Mouse (Mus musculus) T-helper 1 cell (primary cell): Measurements from ENCODE around the gene Tspan33.

Experiments
- in situ Hi-C: fragments of 300-600 bp; cut with MboI, MseI; formaldehyde crosslinking; loops from one replicate; pipeline ENCODE4 v1.15.1; 2025; ENCODE audit warnings: high pct_unique_total_duplicates

The Tspan33 gene

GRCm38 (mm10) chr6:29699085-29699745, 5.2 kb downstream of the Tspan33 start:
- in situ Hi-C loops = no loop called here

GRCm38 (mm10) chr6:29701051-29701450, 7.0 kb downstream of the Tspan33 start:
- in situ Hi-C loops = no loop called here

- in situ Hi-C loops = no loop called here
Measured at GRCm38 (mm10) chr6:29702126-29702525, 8.1 kb downstream of the Tspan33 start.

GRCm38 (mm10) chr6:29704143-29704542, 10.1 kb downstream of the Tspan33 start:
- in situ Hi-C loops = no loop called here

GRCm38 (mm10) chr6:29707902-29708301, 13.9 kb downstream of the Tspan33 start:
- in situ Hi-C loops = no loop called here

GRCm38 (mm10) chr6:29711318-29711717, 17.3 kb downstream of the Tspan33 start:
- in situ Hi-C loops = no loop called here

GRCm38 (mm10) chr6:29712011-29712584, 18.1 kb downstream of the Tspan33 start:
- in situ Hi-C loops = no loop called here

GRCm38 (mm10) chr6:29716624-29717365, 22.8 kb downstream of the Tspan33 start:
- in situ Hi-C loops = no loop called here

GRCm38 (mm10) chr6:29717541-29717940, 23.5 kb downstream of the Tspan33 start:
- in situ Hi-C loops = no loop called here

GRCm38 (mm10) chr6:29717952-29718521, 24.0 kb downstream of the Tspan33 start:
- in situ Hi-C loops = no loop called here

GRCm38 (mm10) chr6:29718894-29719329, 24.9 kb downstream of the Tspan33 start:
- in situ Hi-C loops = no loop called here

- in situ Hi-C loops = no loop called here
Measured at GRCm38 (mm10) chr6:29721890-29722289, 27.9 kb downstream of the Tspan33 start.

- in situ Hi-C loops = no loop called here
Measured at GRCm38 (mm10) chr6:29726576-29727200, 32.7 kb downstream of the Tspan33 start.

- in situ Hi-C loops = no loop called here
Measured at GRCm38 (mm10) chr6:29728035-29728434, 34.0 kb downstream of the Tspan33 start.

- in situ Hi-C loops = no loop called here
Measured at GRCm38 (mm10) chr6:29729491-29729890, 35.5 kb downstream of the Tspan33 start.

GRCm38 (mm10) chr6:29735336-29735688, 41.3 kb downstream of the Tspan33 start, which contains the start of gene Smo:
Smo (plus strand) TSS chr6:29735503.
- in situ Hi-C loops = no loop called here

- in situ Hi-C loops = no loop called here
Measured at GRCm38 (mm10) chr6:29735689-29736451, 41.8 kb downstream of the Tspan33 start.

- in situ Hi-C loops = no loop called here
Measured at GRCm38 (mm10) chr6:29736610-29737458, 42.8 kb downstream of the Tspan33 start.

- in situ Hi-C loops = no loop called here
Measured at GRCm38 (mm10) chr6:29751466-29752152, 57.6 kb downstream of the Tspan33 start.

- in situ Hi-C loops = no loop called here
Measured at GRCm38 (mm10) chr6:29753336-29753735, 59.3 kb downstream of the Tspan33 start.
